Mouse (Mus musculus): ENCODE measurements around the gene Fam114a2.
"Not testable (repeated sequence)": the region's sequence is repeated elsewhere in the genome, so short reads cannot be mapped to it uniquely, and the experiment has no call there.

The Fam114a2 gene

GRCm38 (mm10) chr11:57518091-57518750, at the start of gene Fam114a2, which contains the start of gene Mfap3:
Gene Fam114a2, minus strand, starts transcription at chr11:57518617.
Gene Mfap3, plus strand, starts transcription at chr11:57518664.
- peak; percentile 62 for DNase-seq (ENCODE audit: extremely low spot score, low read depth, low spot score)

GRCm38 (mm10) chr11:57566091-57567035, 47.9 kb upstream of the Fam114a2 start:
- no peak for DNase-seq (ENCODE audit: extremely low spot score, low read depth, low spot score)

- DNase-seq (ENCODE audit: extremely low spot score, low read depth, low spot score), result no peak
Measured at GRCm38 (mm10) chr11:57564564-57564963, 46.1 kb upstream of the Fam114a2 start.

GRCm38 (mm10) chr11:57557936-57558335, 39.5 kb upstream of the Fam114a2 start:
- not testable (repeated sequence) for DNase-seq (ENCODE audit: extremely low spot score, low read depth, low spot score)

GRCm38 (mm10) chr11:57553015-57553780, 34.8 kb upstream of the Fam114a2 start:
- no peak for DNase-seq (ENCODE audit: extremely low spot score, low read depth, low spot score)

GRCm38 (mm10) chr11:57551016-57551415, 32.6 kb upstream of the Fam114a2 start:
- DNase-seq (ENCODE audit: extremely low spot score, low read depth, low spot score), result no peak

GRCm38 (mm10) chr11:57550230-57550629, 31.8 kb upstream of the Fam114a2 start:
- DNase-seq (ENCODE audit: extremely low spot score, low read depth, low spot score), result no peak

GRCm38 (mm10) chr11:57548618-57549550, 30.5 kb upstream of the Fam114a2 start:
- peak; percentile 88 for DNase-seq (ENCODE audit: extremely low spot score, low read depth, low spot score)

GRCm38 (mm10) chr11:57540681-57541080, 22.3 kb upstream of the Fam114a2 start:
- no peak for DNase-seq (ENCODE audit: extremely low spot score, low read depth, low spot score)

GRCm38 (mm10) chr11:57539841-57540418, 21.5 kb upstream of the Fam114a2 start:
- DNase-seq (ENCODE audit: extremely low spot score, low read depth, low spot score), result no peak

GRCm38 (mm10) chr11:57535912-57536311, 17.5 kb upstream of the Fam114a2 start:
- no peak for DNase-seq (ENCODE audit: extremely low spot score, low read depth, low spot score)

GRCm38 (mm10) chr11:57532306-57532705, 13.9 kb upstream of the Fam114a2 start:
- no peak for DNase-seq (ENCODE audit: extremely low spot score, low read depth, low spot score)

GRCm38 (mm10) chr11:57531300-57531950, 13.0 kb upstream of the Fam114a2 start:
- no peak for DNase-seq (ENCODE audit: extremely low spot score, low read depth, low spot score)

- no peak for DNase-seq (ENCODE audit: extremely low spot score, low read depth, low spot score)
Measured at GRCm38 (mm10) chr11:57529111-57529510, 10.7 kb upstream of the Fam114a2 start.

GRCm38 (mm10) chr11:57527506-57527905, 9.1 kb upstream of the Fam114a2 start:
- no peak for DNase-seq (ENCODE audit: extremely low spot score, low read depth, low spot score)

- DNase-seq (ENCODE audit: extremely low spot score, low read depth, low spot score), result no peak
Measured at GRCm38 (mm10) chr11:57525900-57526299, 7.5 kb upstream of the Fam114a2 start.

- DNase-seq (ENCODE audit: extremely low spot score, low read depth, low spot score), result no peak
Measured at GRCm38 (mm10) chr11:57524597-57524996, 6.2 kb upstream of the Fam114a2 start.

- DNase-seq (ENCODE audit: extremely low spot score, low read depth, low spot score), result no peak
Measured at GRCm38 (mm10) chr11:57523418-57523817, 5.0 kb upstream of the Fam114a2 start.

GRCm38 (mm10) chr11:57522046-57522445, 3.6 kb upstream of the Fam114a2 start:
- DNase-seq (ENCODE audit: extremely low spot score, low read depth, low spot score), result no peak
